Mouse (Mus musculus) kidney, embryonic 16.5 days (tissue): ENCODE measurements at regions not wholly inside any gene's neighbourhood (a gene's known extent, or its start where the extent isn't known, plus 50 kb on each side); places are given as distances from the start of the nearest gene placed in this dataset.
A peak's percentile ranks its signal among the peaks of the same experiment; 100 is the strongest.

Experiments
- ATAC-seq: fragments of 200-750 bp; cut with Nextera tagmentation; 2 replicates; pipeline ENCODE4 v1.8.0; 2017; ENCODE audit warnings: moderate TSS enrichment; ENCODE audit not compliant: low FRiP score, low TSS enrichment
- H3K27ac ChIP-seq: fragments of 300-500 bp; sonication (generic); 2 replicates; pipeline ENCODE4 v1.5.1; 2014; ENCODE audit warnings: low read length
- H3K27me3 ChIP-seq: fragments of 300-500 bp; sonication (generic); 2 replicates; pipeline ENCODE4 v1.6.1; 2014; ENCODE audit warnings: low read length, control low read depth, mixed read lengths; ENCODE audit not compliant: insufficient read depth
- H3K36me3 ChIP-seq: fragments of 300-500 bp; sonication (generic); 2 replicates; pipeline ENCODE4 v1.6.1; 2014; ENCODE audit warnings: low read length, control low read depth, mixed read lengths; ENCODE audit not compliant: insufficient read depth
- H3K4me1 ChIP-seq: fragments of 300-500 bp; sonication (generic); 2 replicates; pipeline ENCODE4 v1.6.1; 2014; ENCODE audit warnings: low read length, control low read depth, mixed read lengths; ENCODE audit not compliant: insufficient read depth
- H3K4me2 ChIP-seq: fragments of 300-500 bp; sonication (generic); replicated peaks from 2 replicates; pipeline ENCODE4 v1.6.1; 2014; ENCODE audit warnings: low read depth, low read length
- H3K4me3 ChIP-seq: fragments of 300-500 bp; sonication (generic); 2 replicates; pipeline ENCODE4 v1.5.1; 2014; ENCODE audit warnings: mild to moderate bottlenecking, low read length
- H3K9ac ChIP-seq: fragments of 300-500 bp; sonication (generic); replicated peaks from 2 replicates; pipeline ENCODE4 v1.6.1; 2014; ENCODE audit warnings: low read length
- H3K9me3 ChIP-seq: fragments of 300-500 bp; sonication (generic); 2 replicates; pipeline ENCODE4 v1.6.1; 2016; ENCODE audit warnings: low read length, control low read depth
- WGBS: fragments of 180-500 bp; shearing (Covaris S2); extraction: QIAGEN DNeasy Blood & Tissue Kit; methylation state at CpG from one replicate; pipeline ENCODE4 v1.1.7; 2014; 5-methylcytosine and 5-hydroxymethylcytosine counted together

- no peak for ATAC-seq
- Histone ChIP-seq H3K9me3 (no peaks in the 10 kb centered on the region), H3K27me3 (no peaks in the 10 kb centered on the region), H3K4me3 (no peak overlapping the region), H3K27ac (no peak overlapping the region), H3K9ac (no peak overlapping the region), H3K4me1 (no peaks in the 10 kb centered on the region), H3K36me3 (no peaks in the 10 kb centered on the region), H3K4me2 (no peak overlapping the region)
- WGBS: 92% methylated on average over 6 of the region's 6 CpGs
These were observed 134.0 kb upstream of the Rims1 start for GRCm38 (mm10) chr1:22939816-22940215.

GRCm38 (mm10) chr1:22931147-22931896 is 125.5 kb upstream of the Rims1 start:
- no peaks in the 10 kb centered on the region for H3K4me1 ChIP-seq
- ATAC-seq: no peak
- no peaks in the 10 kb centered on the region for H3K27me3 ChIP-seq
- H3K9ac ChIP-seq: no peak overlapping the region
- no peaks in the 10 kb centered on the region for H3K36me3 ChIP-seq
- WGBS: 84% methylated on average over 6 of the region's 6 CpGs
- H3K9me3 ChIP-seq: no peaks in the 10 kb centered on the region
- no peak overlapping the region for H3K27ac ChIP-seq
- no peak overlapping the region for H3K4me2 ChIP-seq
- H3K4me3 ChIP-seq: no peak overlapping the region

GRCm38 (mm10) chr1:22902992-22903391 is 97.2 kb upstream of the Rims1 start:
- Histone ChIP-seq H3K4me2 (no peak overlapping the region), H3K4me1 (no peaks in the 10 kb centered on the region), H3K9me3 (no peaks in the 10 kb centered on the region), H3K27ac (no peak overlapping the region), H3K27me3 (no peaks in the 10 kb centered on the region), H3K4me3 (no peak overlapping the region), H3K9ac (no peak overlapping the region), H3K36me3 (no peaks in the 10 kb centered on the region)
- no peak for ATAC-seq
- WGBS: 92% methylated on average over 2 of the region's 2 CpGs

- WGBS: 50% methylated on average over 5 of the region's 5 CpGs
- no peak overlapping the region for H3K27ac ChIP-seq
These were observed 95.3 kb upstream of the Rims1 start for GRCm38 (mm10) chr1:22901018-22901625.

GRCm38 (mm10) chr1:22895099-22895498 is 89.3 kb upstream of the Rims1 start:
- Histone ChIP-seq H3K27me3 (no peaks in the 10 kb centered on the region), H3K9me3 (no peaks in the 10 kb centered on the region), H3K27ac (no peak overlapping the region), H3K4me3 (no peak overlapping the region), H3K4me1 (no peaks in the 10 kb centered on the region), H3K4me2 (no peak overlapping the region), H3K36me3 (no peaks in the 10 kb centered on the region), H3K9ac (no peak overlapping the region)
- ATAC-seq: peak; percentile 80; the same call in 1 of the 2 replicates
- 48% methylated on average over 3 of the region's 3 CpGs for WGBS

More at GRCm38 (mm10) chr1:22901018-22901625, 95.3 kb upstream of the Rims1 start:
- no peaks in the 10 kb centered on the region for H3K4me1 ChIP-seq
- H3K36me3 ChIP-seq: no peaks in the 10 kb centered on the region
- no peak overlapping the region for H3K9ac ChIP-seq
- no peaks in the 10 kb centered on the region for H3K27me3 ChIP-seq
- no peaks in the 10 kb centered on the region for H3K9me3 ChIP-seq
- no peak for ATAC-seq
- no peak overlapping the region for H3K4me3 ChIP-seq
- no peak overlapping the region for H3K4me2 ChIP-seq

GRCm38 (mm10) chr1:22862985-22863384 is 57.2 kb upstream of the Rims1 start:
- Histone ChIP-seq H3K4me3 (no peak overlapping the region), H3K9me3 (no peaks in the 10 kb centered on the region), H3K36me3 (no peaks in the 10 kb centered on the region), H3K27me3 (no peaks in the 10 kb centered on the region), H3K9ac (no peak overlapping the region), H3K27ac (no peak overlapping the region), H3K4me1 (no peaks in the 10 kb centered on the region), H3K4me2 (no peak overlapping the region)
- ATAC-seq: no peak
- WGBS: 67% methylated on average over 3 of the region's 3 CpGs
